Mouse (Mus musculus) midbrain, embryonic 14.5 days (tissue): ENCODE results near the gene Rhog. TPM values are rescaled to one million over a fixed set of nuclear protein-coding genes. Genes with fewer than 3 reads are reported as not detected.
A peak's percentile ranks its signal among the peaks of the same experiment; 100 is the strongest.

ENCODE experiments used
- ATAC-seq: fragments of 200-750 bp; cut with Nextera tagmentation; 2 replicates; pipeline ENCODE4 v1.8.0; 2017; ENCODE audit warnings: moderate number of reproducible peaks, moderate library complexity; ENCODE audit not compliant: low FRiP score, low TSS enrichment
- DNase-seq: peaks from one replicate; pipeline ENCODE4 v3.0.0-alpha.2; 2015
- H3K27ac ChIP-seq: fragments of 300-500 bp; sonication (generic); replicated peaks from 2 replicates; pipeline ENCODE4 v1.5.1; 2014; ENCODE audit warnings: mild to moderate bottlenecking, low read depth, low read length, moderate library complexity
- H3K27me3 ChIP-seq: fragments of 300-500 bp; sonication (generic); 2 replicates; pipeline ENCODE4 v1.6.1; 2014; ENCODE audit warnings: low read length, control low read depth, mixed read lengths; ENCODE audit not compliant: control insufficient read depth, insufficient read depth
- H3K36me3 ChIP-seq: fragments of 300-500 bp; sonication (generic); 2 replicates; pipeline ENCODE4 v1.6.1; 2014; ENCODE audit warnings: low read length, control low read depth; ENCODE audit not compliant: control insufficient read depth, insufficient read depth
- H3K4me1 ChIP-seq: fragments of 300-500 bp; sonication (generic); 2 replicates; pipeline ENCODE4 v1.6.1; 2014; ENCODE audit warnings: mild to moderate bottlenecking, antibody characterized with exemption, low read length, control low read depth; ENCODE audit not compliant: control insufficient read depth, insufficient read depth
- H3K4me2 ChIP-seq: fragments of 300-500 bp; sonication (generic); 2 replicates; pipeline ENCODE4 v1.6.1; 2014; ENCODE audit warnings: mild to moderate bottlenecking, low read length, moderate library complexity
- H3K4me3 ChIP-seq: fragments of 300-500 bp; sonication (generic); replicated peaks from 2 replicates; pipeline ENCODE4 v1.5.1; 2014; ENCODE audit warnings: low read depth, low read length
- H3K9ac ChIP-seq: fragments of 300-500 bp; sonication (generic); replicated peaks from 2 replicates; pipeline ENCODE4 v1.6.1; 2014; ENCODE audit warnings: mild to moderate bottlenecking, low read length, moderate library complexity
- H3K9me3 ChIP-seq: fragments of 300-500 bp; sonication (generic); 2 replicates; pipeline ENCODE4 v1.6.1; 2016; ENCODE audit warnings: low read length, control low read depth, mixed read lengths; ENCODE audit not compliant: control insufficient read depth
- WGBS: fragments of 180-500 bp; shearing (Covaris S2); extraction: QIAGEN DNeasy Blood & Tissue Kit; methylation state at CpG from one replicate; pipeline ENCODE4 v1.1.7; 2014; 5-methylcytosine and 5-hydroxymethylcytosine counted together
- polyA plus RNA-seq: library from polyadenylated mRNA; unstranded; fragments of >200 nt; fragmentation: Nextera tagmentation; extraction: Ambion mirVana; gene quantifications from 2 replicates; pipeline ENCODE4 v1.2.1, GENCODE M21; 2014

Gene Rhog
- polyA plus RNA-seq, 1 experiment from 2014 or later, result 15.7 TPM

DNA sequence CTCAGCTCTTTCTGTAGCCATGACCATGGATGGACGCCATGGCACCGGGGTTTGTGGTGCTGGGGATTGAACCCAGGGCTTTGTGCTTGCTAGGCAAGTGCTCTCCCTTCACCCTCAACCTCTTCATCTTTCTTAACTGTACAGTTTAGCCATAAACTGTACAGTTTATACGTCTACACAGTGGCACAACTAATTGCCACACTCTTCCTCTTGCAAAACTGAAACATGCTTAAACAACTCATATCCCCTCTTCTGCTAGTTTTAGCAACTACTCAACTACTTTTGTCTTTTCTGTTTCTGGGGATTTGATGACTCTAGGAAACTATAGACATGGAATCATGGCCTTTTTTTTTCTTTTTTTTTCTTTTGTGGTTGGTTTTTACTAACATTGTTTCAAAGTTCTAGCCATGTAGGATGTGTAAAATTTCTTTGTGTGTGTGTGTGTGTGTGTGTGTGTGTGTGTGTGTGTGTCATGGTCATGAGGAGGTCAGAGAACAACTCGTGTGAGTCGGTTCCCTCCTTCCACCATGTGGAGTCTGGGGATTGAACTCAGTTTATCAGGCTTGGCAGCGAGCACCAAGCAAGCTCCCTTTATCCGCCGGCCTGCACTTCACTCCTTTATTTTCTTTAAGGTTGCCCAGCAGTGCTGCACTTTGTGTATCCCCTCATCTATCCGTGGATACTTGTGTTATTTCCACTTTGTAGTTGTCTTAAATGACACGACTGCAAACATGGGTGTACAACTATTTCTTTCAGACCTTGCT, 4.0 kb upstream of the Rhog start:
- Histone ChIP-seq H3K27ac (no peak overlapping the region), H3K36me3 (no peaks in the 10 kb centered on the region), H3K9me3 (no peaks in the 10 kb centered on the region), H3K4me1 (no peaks in the 10 kb centered on the region), H3K4me2 (no peak overlapping the region), H3K9ac (no peak overlapping the region), H3K27me3 (no peaks in the 10 kb centered on the region), H3K4me3 (no peak overlapping the region)
- 86% methylated on average over 10 of the region's 10 CpGs for WGBS
- ATAC-seq, result no peak
- DNase-seq, result no peak

DNA sequence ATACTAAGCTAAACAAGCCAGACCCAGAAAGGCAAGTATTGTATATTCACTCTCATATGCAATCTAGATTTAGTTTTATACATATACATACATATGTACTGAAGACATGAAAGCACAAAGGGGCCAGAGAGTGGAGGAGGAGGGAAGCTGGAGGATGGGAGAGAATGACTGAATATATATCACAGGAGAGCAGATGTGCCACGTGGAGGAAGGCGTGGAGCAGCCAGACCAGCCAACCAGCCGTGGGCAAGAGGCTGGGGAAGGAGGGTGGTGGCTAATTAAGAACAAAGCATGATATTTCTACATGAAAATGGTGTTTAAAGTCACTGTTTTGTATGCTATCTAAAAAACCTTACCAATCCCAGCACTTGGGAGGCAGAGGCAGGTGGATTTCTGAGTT, 2.9 kb upstream of the Rhog start:
- H3K4me2 ChIP-seq, result no peak overlapping the region
- H3K4me3 ChIP-seq, result no peak overlapping the region
- H3K9me3 ChIP-seq, result no peaks in the 10 kb centered on the region
- H3K4me1 ChIP-seq, result no peaks in the 10 kb centered on the region
- H3K27me3 ChIP-seq, result no peaks in the 10 kb centered on the region
- no peaks in the 10 kb centered on the region for H3K36me3 ChIP-seq
- no peak overlapping the region for H3K27ac ChIP-seq
- no peak overlapping the region for H3K9ac ChIP-seq
- WGBS, result 83% methylated on average over 3 of the region's 3 CpGs
- DNase-seq (no peak), ATAC-seq (no peak)

DNA sequence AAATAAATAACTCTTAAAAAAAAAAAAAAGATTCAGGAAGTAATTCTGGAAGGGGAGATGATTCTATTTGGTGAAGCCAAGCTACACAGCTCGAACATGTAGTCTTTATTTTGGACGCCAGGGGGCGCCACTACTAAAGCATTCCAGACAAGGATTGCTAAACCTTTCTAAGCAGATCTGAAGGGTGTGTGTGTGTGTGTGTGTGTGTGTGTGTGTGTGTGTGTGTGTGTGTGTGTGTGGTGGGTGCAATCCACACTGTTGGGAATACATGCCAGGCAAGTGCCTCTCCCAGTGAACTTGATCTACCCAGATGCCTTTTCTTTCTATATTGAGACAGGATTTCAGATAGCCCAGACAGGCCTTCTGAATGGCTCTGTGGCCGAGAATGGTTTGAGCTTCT, 2.3 kb upstream of the Rhog start:
- no peaks in the 10 kb centered on the region for H3K9me3 ChIP-seq
- H3K27ac ChIP-seq, result no peak overlapping the region
- H3K4me3 ChIP-seq, result no peak overlapping the region
- peak; percentile 57 for ATAC-seq
- DNase-seq, result peak; percentile 87
- no peak overlapping the region for H3K4me2 ChIP-seq
- no peaks in the 10 kb centered on the region for H3K36me3 ChIP-seq
- H3K9ac ChIP-seq, result no peak overlapping the region
- H3K4me1 ChIP-seq, result no peaks in the 10 kb centered on the region
- H3K27me3 ChIP-seq, result no peaks in the 10 kb centered on the region
- WGBS, result 19% methylated on average over 4 of the region's 4 CpGs

DNA sequence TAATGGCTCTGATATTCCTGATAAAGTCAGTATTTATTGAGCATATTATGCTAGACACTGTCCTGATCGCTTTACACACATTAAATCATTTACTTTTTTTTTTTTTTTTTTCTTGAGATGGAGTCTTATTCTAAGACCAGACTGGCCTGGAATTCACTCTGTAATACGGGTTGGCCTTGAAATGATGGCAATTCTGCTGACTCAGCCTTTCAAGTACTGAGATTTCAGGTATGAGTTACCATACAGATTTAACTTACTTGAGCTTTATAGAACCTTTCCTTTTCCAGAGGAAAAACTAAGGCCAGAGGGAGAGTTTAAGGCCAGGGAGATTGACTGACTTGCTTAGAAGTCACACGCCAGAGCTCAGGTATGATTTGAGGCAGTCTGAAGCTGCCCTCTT, 782 bp upstream of the Rhog start:
- Histone ChIP-seq H3K9ac (no peak overlapping the region), H3K4me3 (no peak overlapping the region), H3K36me3 (no peaks in the 10 kb centered on the region), H3K9me3 (no peaks in the 10 kb centered on the region), H3K27me3 (no peaks in the 10 kb centered on the region), H3K4me1 (no peaks in the 10 kb centered on the region), H3K4me2 (no peak overlapping the region), H3K27ac (no peak overlapping the region)
- DNase-seq, result no peak
- WGBS, result 84% methylated on average over 3 of the region's 3 CpGs
- no peak for ATAC-seq

DNA sequence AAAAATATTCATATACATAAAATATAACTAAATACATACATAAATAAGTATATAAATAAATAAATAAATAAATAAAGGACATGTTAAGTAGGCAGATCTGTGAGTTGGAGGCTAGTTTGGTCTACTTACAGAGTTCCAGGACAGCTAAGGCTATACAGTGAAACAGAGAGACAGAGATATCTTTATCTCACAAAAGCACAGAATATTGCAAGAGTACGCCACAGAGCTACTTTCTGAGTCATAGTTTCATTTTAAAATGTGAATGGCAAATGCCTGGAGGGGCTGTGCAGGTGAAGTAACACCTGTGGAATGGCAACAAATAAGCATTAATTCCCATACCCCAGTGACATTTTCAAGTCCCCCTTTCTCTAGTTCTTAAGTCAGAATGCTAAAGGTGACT, 2.2 kb downstream of the Rhog start:
- H3K27me3 ChIP-seq, result no peaks in the 10 kb centered on the region
- no peaks in the 10 kb centered on the region for H3K36me3 ChIP-seq
- 91% methylated on average over 1 of the region's 1 CpGs for WGBS

DNA sequence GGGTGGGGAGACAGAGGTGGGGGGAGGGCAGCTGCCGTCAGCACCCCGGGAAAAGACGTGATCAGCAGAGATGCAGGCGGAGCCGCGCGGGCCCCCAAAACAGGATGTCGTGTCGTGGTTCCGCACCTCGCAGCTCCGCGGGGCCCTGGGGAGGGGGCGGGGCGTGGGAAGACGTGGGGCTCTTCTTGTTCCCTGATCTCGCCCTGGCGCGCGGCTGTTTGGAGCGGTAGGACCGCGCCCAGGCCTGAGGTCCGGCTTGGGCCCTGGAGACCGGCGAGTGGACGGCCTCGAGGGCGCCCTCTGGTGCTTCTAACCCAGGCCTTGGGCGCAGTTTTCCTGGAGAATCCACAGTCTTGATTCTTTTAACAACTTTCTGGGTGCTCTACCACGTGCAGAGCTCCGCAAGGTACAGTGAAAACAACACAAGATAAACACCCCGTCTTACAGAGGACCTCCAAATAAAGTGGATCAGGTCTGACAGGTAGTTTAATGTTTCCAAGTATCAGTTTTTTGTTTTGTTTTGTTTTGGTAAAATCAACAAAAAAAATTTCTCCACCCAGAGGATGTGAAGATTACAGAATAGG, 5.1 kb downstream of the Rhog start:
- 1% methylated on average over 33 of the region's 33 CpGs for WGBS
- Histone ChIP-seq H3K9ac (peak overlapping the region; percentile 74), H3K4me3 (peak overlapping the region; percentile 67), H3K27me3 (no peaks in the 10 kb centered on the region), H3K4me1 (0 out of 2 replicates have a peak, but pooled peaks cover 5% of the 10 kb centered on the region), H3K36me3 (no peaks in the 10 kb centered on the region), H3K9me3 (no peaks in the 10 kb centered on the region), H3K27ac (peak overlapping the region; percentile 74), H3K4me2 (peak overlapping the region; percentile 96)
- ATAC-seq, result peak; percentile 69
- DNase-seq, result peak; percentile 87

More for the DNA sequence above, 2.2 kb downstream of the Rhog start:
- H3K4me2 ChIP-seq, result no peak overlapping the region
- ATAC-seq (no peak), DNase-seq (no peak)
- no peak overlapping the region for H3K9ac ChIP-seq
- no peak overlapping the region for H3K27ac ChIP-seq
- 0 out of 2 replicates have a peak, but pooled peaks cover 5% of the 10 kb centered on the region for H3K4me1 ChIP-seq
- no peaks in the 10 kb centered on the region for H3K9me3 ChIP-seq
- no peak overlapping the region for H3K4me3 ChIP-seq

DNA sequence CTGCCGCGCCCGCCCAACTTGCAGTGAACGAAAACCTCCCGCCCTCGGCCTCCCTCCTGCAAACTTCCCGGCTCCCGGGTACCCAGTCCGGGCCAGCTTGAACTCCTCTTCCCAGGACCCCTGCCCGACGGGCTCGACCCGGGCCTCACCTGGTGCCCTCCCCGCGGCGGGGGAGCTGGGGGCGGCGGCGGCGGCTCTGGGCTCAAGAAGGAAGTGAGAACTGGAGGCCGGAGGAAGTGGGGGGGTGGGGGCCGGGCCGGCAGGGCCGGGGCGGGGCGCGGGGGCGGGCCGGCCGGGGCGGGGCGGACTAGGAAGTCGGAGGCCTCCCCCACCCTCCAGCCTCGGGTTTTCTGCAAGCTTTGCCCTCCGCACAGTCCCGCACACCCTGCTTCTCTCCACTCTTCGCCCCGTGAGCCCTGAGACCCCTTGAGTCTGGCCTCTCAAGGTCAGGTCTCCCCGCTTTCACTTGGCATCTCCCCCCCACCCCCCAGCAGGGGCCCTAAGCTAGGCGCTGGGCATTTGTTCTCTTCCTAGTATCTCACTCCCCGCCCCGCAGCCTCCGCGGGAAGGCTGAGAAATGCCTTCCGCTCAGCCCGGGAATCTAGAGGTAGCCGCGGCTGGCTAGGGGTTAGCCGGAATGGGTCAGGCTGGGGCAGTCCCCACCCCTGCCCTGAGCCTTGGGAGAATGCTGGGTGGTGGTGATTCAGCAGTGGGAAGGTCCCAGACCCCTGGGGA, 5.8 kb downstream of the Rhog start:
- H3K4me2 ChIP-seq, result peak overlapping the region; percentile 96
- H3K9me3 ChIP-seq, result no peaks in the 10 kb centered on the region
- peak overlapping the region; percentile 67 for H3K4me3 ChIP-seq
- DNase-seq (peak; percentile 74), ATAC-seq (peak; percentile 75)
- H3K36me3 ChIP-seq, result no peaks in the 10 kb centered on the region
- H3K4me1 ChIP-seq, result 0 out of 2 replicates have a peak, but pooled peaks cover 5% of the 10 kb centered on the region
- peak overlapping the region; percentile 74 for H3K9ac ChIP-seq
- no peaks in the 10 kb centered on the region for H3K27me3 ChIP-seq
- under 1% methylated on average over 49 of the region's 49 CpGs for WGBS
- H3K27ac ChIP-seq, result peak overlapping the region; percentile 74

DNA sequence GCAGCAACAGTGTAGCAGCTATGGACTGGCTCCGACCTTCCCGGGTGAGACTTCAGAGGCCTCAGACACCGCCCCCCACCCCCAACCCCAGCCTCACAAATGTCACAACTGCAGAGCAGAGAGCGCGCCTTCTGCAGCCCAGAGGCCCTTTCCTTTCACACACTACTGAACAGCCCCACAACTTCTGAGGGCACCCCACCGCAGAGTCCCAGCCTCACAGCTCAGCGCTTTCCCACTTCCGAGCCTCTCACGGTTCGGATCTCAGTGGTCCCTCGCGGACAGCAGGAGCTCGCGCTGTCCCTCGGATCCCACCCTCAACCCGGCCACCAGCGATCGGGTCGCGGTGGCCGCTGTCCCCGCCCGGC, 6.3 kb downstream of the Rhog start:
- H3K9me3 ChIP-seq, result no peaks in the 10 kb centered on the region
- H3K36me3 ChIP-seq, result no peaks in the 10 kb centered on the region
- ATAC-seq (peak; percentile 35; the same call in 1 of the 2 replicates), DNase-seq (peak; percentile 52)
- WGBS, result 0% methylated on average over 23 of the region's 23 CpGs
- peak overlapping the region; percentile 74 for H3K9ac ChIP-seq
- H3K4me3 ChIP-seq, result peak overlapping the region; percentile 67
- peak overlapping the region; percentile 74 for H3K27ac ChIP-seq
- 0 out of 2 replicates have a peak, but pooled peaks cover 5% of the 10 kb centered on the region for H3K4me1 ChIP-seq
- no peaks in the 10 kb centered on the region for H3K27me3 ChIP-seq
- peak overlapping the region; percentile 96 for H3K4me2 ChIP-seq
